Mouse (Mus musculus): ENCODE results near the gene Cd101. TPM values are rescaled to one million over a fixed set of nuclear protein-coding genes. Genes with fewer than 3 reads are reported as not detected.

The Cd101 gene
- total RNA-seq, 2 experiments from 2014 or later, result 0.39 to 0.55 TPM

- DNase-seq, result no peak
These were observed 18.2 kb downstream of the Cd101 start for GRCm38 (mm10) chr3:101011203-101011600.

GRCm38 (mm10) chr3:101010589-101011202 is 18.7 kb downstream of the Cd101 start:
- intact Hi-C loops (cut with DNase I; ENCODE audit: low total_unique reads), result no loop called here
- DNase-seq, result no peak

More at GRCm38 (mm10) chr3:101011203-101011600, 18.2 kb downstream of the Cd101 start:
- intact Hi-C loops (cut with DNase I; ENCODE audit: low total_unique reads), result no loop called here

- DNase-seq, result no peak
- intact Hi-C loops (cut with DNase I; ENCODE audit: low total_unique reads), result no loop called here
These were observed 22.1 kb downstream of the Cd101 start for GRCm38 (mm10) chr3:101007112-101007782.

- DNase-seq, result no peak
- intact Hi-C loops (cut with DNase I; ENCODE audit: low total_unique reads), result no loop called here
These were observed 24.0 kb downstream of the Cd101 start for GRCm38 (mm10) chr3:101005392-101005791.

- intact Hi-C loops (cut with DNase I; ENCODE audit: low total_unique reads), result no loop called here
- DNase-seq, result no peak
These were observed 25.6 kb downstream of the Cd101 start for GRCm38 (mm10) chr3:101003575-101004356.

- intact Hi-C loops (cut with DNase I; ENCODE audit: low total_unique reads), result no loop called here
- no peak for DNase-seq
These were observed 29.6 kb downstream of the Cd101 start for GRCm38 (mm10) chr3:100999732-101000131.

- DNase-seq, result peak; percentile 69
- intact Hi-C loops (cut with DNase I; ENCODE audit: low total_unique reads), result no loop called here
These were observed 30.4 kb downstream of the Cd101 start for GRCm38 (mm10) chr3:100998904-100999340.

- DNase-seq, result no peak
- intact Hi-C loops (cut with DNase I; ENCODE audit: low total_unique reads), result no loop called here
These were observed 31.4 kb downstream of the Cd101 start for GRCm38 (mm10) chr3:100997785-100998570.

- intact Hi-C loops (cut with DNase I; ENCODE audit: low total_unique reads), result no loop called here
- DNase-seq, result no peak
These were observed 35.1 kb downstream of the Cd101 start for GRCm38 (mm10) chr3:100994252-100994651.

GRCm38 (mm10) chr3:100993718-100994117 is 35.6 kb downstream of the Cd101 start:
- DNase-seq, result no peak
- intact Hi-C loops (cut with DNase I; ENCODE audit: low total_unique reads), result no loop called here

GRCm38 (mm10) chr3:100993158-100993557 is 36.2 kb downstream of the Cd101 start:
- intact Hi-C loops (cut with DNase I; ENCODE audit: low total_unique reads), result no loop called here
- DNase-seq, result no peak

GRCm38 (mm10) chr3:100990231-100990630 is 39.1 kb downstream of the Cd101 start:
- no peak for DNase-seq
- intact Hi-C loops (cut with DNase I; ENCODE audit: low total_unique reads), result no loop called here

GRCm38 (mm10) chr3:100989417-100989816 is 39.9 kb downstream of the Cd101 start:
- intact Hi-C loops (cut with DNase I; ENCODE audit: low total_unique reads), result no loop called here
- DNase-seq, result peak; percentile 37

- DNase-seq, result no peak
- intact Hi-C loops (cut with DNase I; ENCODE audit: low total_unique reads), result loop anchor here (10.0 kb wide), 1 partner anchor 186 kb away; no protein-coding TSS in a partner anchor
These were observed 50.1 kb downstream of the Cd101 start for GRCm38 (mm10) chr3:100979290-100979689.

GRCm38 (mm10) chr3:100973906-100974305 is 55.5 kb downstream of the Cd101 start:
- no peak for DNase-seq
- intact Hi-C loops (cut with DNase I; ENCODE audit: low total_unique reads), result loop anchor here (10.0 kb wide), 1 partner anchor 191 kb away; no protein-coding TSS in a partner anchor

GRCm38 (mm10) chr3:100969176-100969917 is 60.0 kb downstream of the Cd101 start, which contains the start of gene Ttf2:
Gene Ttf2, minus strand, starts transcription at chr3:100969663.
- peak; percentile 92 for DNase-seq
- intact Hi-C loops (cut with DNase I; ENCODE audit: low total_unique reads), result loop anchor here (10.0 kb wide), 1 partner anchor 485 kb away; no protein-coding TSS in a partner anchor

- DNase-seq, result peak; percentile 22
- intact Hi-C loops (cut with DNase I; ENCODE audit: low total_unique reads), result loop anchor here (10.0 kb wide), 1 partner anchor 491 kb away; no protein-coding TSS in a partner anchor
These were observed 65.4 kb downstream of the Cd101 start for GRCm38 (mm10) chr3:100963849-100964542.

- DNase-seq, result no peak
- intact Hi-C loops (cut with DNase I; ENCODE audit: low total_unique reads), result loop anchor here (10.0 kb wide), 1 partner anchor 493 kb away; no protein-coding TSS in a partner anchor
These were observed 67.9 kb downstream of the Cd101 start for GRCm38 (mm10) chr3:100961501-100961900.

All from gastrocnemius, postnatal 14 days (tissue).